Mouse (Mus musculus) adrenal gland (tissue): ENCODE measurements around the gene Gm21985.
"Not testable (repeated sequence)": the region's sequence is repeated elsewhere in the genome, so short reads cannot be mapped to it uniquely, and the experiment has no call there.

Source experiments
- intact Hi-C: fragments of 180-260 bp; cut with DNase I; formaldehyde crosslinking; loops from one replicate; pipeline ENCODE4 v1.15.1; 2025

Gene Gm21985

DNA sequence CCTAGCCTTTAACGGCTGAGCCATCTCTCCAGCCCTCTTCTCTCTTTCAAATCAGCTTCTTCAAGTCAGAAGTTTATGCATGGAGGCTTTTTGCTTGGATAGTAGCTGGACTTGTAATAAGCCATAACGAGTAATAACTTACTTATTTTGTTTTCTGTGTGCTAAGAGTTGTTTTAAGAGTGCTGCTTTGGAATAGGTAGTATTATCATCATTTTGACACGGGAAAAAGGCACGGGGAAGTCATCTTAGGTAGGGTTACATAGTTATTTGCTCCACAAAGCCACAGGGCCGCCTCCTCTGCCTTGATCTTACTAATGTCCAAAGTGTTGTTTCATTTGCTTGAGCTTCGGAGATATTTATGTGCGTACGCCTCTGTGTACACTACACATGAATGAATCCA is 114.0 kb downstream of the Gm21985 start:
- intact Hi-C loops: no loop called here

GRCm38 (mm10) chr2:112381219-112381618 is 115.1 kb downstream of the Gm21985 start:
- intact Hi-C loops: no loop called here

DNA sequence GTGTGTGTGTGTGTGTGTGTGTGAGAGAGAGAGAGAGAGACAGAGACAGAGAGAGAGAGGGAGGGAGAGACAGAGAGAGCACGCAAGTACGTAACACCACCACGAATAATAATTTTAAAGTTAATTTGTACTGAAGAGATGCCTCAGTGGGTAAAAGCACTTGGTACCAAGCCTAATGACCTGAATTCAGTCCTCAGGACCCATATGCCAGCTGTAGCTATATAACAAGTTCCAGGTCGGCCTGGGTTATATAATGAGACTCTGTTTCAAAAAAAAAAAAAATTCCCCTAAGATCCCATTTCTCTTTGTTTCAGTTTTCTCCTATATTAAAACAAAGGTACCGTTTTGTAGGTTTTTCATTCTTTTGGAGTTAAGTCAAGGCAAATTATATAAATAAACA is 124.7 kb downstream of the Gm21985 start:
- intact Hi-C loops: no loop called here

- intact Hi-C loops: no loop called here
Measured at GRCm38 (mm10) chr2:112391346-112392000, 125.4 kb downstream of the Gm21985 start.

DNA sequence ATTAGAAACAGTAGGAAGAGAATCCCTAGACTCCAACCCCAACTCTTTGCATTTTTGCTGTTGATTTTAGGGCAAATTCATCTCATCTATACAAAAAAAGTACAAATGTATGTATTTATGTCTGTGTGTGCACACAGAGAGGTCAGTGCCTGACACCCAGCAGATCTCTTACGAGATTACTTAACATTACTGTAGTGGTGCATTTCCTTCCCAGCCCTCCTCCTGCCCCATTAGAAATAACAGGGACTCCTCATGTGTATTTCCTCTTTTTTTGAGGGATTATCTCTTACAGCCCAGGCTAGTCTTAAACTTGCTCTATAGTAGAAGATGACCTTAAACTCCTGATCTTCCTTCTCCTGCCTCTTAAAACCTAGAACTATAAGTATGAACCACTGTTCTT is 126.6 kb downstream of the Gm21985 start:
- intact Hi-C loops: no loop called here

DNA sequence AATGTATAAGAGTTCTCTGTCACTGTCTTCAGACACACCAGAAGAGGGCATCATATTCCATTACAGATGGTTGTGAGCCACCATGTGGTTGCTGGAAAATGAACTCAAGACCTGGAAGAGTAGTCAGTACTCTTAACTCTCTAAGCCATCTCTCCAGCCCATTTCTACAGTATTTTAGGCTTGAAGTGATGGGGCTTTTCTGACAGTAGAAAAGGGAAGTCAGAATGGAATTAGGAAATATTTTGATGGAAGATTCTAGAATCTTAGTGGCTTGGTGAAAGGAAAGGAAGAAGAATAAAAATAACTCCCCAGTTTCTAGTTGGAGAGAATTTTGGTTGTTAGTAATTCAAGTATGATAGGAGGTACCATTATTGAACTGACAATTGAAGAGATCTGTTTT is 127.8 kb downstream of the Gm21985 start:
- intact Hi-C loops: no loop called here

DNA sequence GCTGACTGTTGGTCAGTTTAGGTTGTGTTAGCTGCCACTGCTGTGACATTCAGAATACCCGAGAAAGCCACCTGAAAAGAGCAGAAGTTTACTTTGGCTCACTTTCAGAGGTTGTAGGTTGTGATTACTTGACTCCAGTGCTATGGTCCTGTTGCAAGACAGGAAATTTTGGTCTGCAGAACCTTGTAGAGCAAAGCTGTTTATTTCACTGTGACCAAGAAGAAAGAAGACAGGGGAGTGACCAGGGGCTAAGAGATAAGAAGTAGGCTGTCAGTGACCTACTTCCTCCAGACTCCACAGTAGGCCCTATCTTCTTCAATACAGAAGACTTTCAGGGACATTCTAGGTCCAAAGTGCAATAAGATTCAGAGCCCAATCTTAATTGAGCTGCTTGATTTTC is 130.5 kb downstream of the Gm21985 start:
- intact Hi-C loops: no loop called here

DNA sequence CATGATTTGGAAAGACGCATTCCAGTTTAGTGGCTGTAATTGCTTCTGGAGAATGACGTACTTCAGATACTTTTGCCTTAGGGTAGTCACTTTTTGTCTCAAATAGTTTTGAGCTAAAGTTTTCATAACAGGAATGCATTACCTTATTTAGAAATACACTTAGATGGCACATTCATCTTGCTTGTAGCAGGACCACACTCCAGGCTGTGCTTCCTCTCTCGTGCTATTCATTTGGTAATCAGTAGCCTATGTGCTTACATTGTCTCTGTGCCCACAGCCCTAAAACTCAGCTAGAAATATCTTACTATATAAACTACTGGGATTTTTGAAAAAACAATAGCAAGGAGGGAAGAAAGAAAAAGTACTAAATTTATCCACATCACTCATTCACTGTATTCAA is 140.9 kb downstream of the Gm21985 start:
- intact Hi-C loops: no loop called here

DNA sequence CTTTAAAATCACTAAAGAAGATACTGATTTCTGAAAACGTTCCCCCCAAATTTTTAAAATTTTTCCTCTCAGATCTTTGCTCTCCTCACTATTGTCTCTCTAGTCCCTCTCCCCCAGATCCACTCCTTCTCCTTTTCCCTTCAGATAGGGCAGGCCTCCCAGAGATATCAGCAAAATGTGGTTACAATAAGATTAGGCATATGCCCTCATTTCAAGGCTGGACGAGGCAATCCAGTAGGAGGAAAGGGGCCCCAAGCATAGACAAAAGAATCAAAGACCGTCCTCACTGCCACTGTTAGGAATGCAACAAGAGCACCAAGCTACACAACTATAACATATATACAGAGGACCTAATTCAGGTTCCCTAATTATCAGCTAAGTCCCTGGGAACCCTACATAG is 159.2 kb downstream of the Gm21985 start:
- intact Hi-C loops: no loop called here

- intact Hi-C loops: not testable (repeated sequence)
Measured at GRCm38 (mm10) chr2:112428534-112428933, 162.4 kb downstream of the Gm21985 start.

DNA sequence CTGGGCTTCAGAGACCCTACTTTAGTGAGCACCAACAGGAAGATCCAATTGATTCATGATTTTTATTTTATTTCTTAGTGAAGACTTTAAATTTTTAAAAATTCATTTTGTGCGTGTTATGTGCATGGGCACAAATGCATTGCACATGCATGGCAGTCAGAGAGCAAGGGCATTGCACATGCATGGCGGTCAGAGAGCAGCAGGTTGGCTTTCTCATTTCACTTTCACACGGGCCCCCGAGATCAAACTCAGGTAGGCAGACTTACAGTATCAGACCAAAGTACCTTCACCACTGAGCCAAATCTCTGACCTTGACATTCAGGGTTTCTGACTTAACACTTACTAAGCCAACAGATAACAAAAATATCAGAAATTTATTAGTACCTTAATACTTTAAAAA is 163.6 kb downstream of the Gm21985 start:
- intact Hi-C loops: no loop called here

DNA sequence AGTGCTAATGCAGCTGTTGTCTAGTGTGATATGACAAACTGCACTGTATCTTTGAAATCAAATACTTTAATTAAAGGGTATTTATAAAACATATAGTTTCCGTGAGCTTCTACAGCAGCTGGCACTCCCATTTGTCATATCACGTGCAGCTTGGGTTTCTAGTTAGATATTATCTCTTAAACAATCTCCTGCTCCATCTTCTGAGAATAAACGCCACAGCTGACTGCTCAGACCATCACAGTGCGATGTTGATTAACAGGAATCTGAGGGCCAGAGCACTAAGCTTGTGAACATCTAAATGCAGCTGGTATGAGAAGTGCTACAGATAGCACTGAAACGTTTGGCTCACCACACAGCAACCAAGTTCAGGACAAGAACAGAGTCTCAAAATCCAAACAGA is 164.3 kb downstream of the Gm21985 start:
- intact Hi-C loops: no loop called here

DNA sequence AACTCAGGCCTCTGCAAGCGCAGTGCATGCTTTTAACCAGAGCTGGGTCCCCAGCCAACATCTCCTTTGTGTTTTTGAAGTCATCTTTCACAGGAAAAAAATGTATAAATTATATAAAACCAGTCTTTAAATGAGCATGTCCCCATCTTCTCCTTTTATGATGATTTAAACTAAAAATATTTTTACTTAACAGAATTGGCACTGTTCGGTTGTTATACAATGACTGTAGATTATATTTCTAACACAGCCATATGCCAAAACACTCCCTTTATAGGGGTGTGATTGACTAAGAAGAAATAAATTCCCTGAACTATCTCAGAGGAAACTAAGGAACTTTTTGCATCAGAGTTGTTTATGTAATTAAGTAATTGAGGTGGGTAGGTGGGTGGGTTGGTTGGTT is 166.4 kb downstream of the Gm21985 start:
- intact Hi-C loops: no loop called here

DNA sequence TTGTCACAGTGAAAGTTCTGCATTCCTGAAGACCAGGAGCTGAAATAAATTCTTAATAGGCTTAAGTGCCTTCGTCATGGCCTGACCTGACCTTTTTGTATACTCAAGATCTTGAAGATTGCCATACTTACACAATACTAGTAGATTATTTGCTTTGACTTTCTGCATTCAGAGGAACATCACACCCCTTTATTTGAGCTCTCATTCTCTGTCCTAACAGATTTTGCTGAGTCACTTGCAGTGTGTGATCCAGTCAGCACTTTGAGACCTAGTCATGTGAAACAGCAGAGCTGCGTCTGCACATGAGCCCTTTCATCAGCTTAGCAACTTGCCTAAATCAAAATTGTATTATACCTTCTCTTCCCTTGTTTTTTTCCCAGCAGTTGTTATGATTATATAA is 167.2 kb downstream of the Gm21985 start:
- intact Hi-C loops: no loop called here

GRCm38 (mm10) chr2:112436292-112436691 is 170.2 kb downstream of the Gm21985 start:
- intact Hi-C loops: no loop called here

DNA sequence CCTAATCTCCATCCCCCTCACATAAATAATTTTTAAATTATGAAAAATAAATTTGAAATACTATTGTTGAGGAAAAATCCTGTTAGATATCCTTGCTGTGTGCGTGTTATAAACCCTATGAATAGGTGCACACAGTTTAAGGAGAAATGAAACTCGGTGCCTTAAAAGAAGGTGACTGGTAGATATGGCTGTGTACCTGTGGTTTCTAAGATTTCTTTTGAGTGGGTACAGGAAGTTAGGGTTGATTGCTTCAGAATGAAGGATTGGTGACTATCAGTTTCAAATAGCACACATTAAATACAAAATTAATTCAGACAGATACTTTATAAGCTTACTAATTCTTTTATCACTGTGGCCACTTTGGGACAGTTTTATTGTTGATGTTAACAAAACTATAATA is 171.5 kb downstream of the Gm21985 start:
- intact Hi-C loops: no loop called here

GRCm38 (mm10) chr2:112443491-112443890 is 177.4 kb downstream of the Gm21985 start:
- intact Hi-C loops: no loop called here

DNA sequence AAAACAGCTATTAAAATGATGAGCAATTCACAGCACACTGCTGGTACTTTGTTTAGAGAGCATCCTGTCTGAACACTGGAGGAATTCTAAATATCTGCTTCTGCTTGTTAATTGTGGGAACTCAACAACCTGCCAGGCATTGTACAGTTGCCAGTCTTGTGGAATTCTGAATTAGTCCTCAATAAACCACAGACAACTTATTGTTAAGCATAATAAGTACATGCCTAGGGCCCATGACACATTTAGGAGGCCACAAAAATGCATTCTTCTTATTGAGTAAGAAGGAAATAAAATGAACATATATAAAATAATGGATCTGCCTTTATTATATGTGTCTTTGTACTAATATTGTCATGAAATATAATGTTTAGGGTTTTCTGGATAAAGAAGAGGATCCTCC is 179.4 kb downstream of the Gm21985 start:
- intact Hi-C loops: no loop called here

- intact Hi-C loops: not testable (repeated sequence)
Measured at GRCm38 (mm10) chr2:112448046-112448445, 181.9 kb downstream of the Gm21985 start.

GRCm38 (mm10) chr2:112448510-112449059 is 182.5 kb downstream of the Gm21985 start:
- intact Hi-C loops: no loop called here

DNA sequence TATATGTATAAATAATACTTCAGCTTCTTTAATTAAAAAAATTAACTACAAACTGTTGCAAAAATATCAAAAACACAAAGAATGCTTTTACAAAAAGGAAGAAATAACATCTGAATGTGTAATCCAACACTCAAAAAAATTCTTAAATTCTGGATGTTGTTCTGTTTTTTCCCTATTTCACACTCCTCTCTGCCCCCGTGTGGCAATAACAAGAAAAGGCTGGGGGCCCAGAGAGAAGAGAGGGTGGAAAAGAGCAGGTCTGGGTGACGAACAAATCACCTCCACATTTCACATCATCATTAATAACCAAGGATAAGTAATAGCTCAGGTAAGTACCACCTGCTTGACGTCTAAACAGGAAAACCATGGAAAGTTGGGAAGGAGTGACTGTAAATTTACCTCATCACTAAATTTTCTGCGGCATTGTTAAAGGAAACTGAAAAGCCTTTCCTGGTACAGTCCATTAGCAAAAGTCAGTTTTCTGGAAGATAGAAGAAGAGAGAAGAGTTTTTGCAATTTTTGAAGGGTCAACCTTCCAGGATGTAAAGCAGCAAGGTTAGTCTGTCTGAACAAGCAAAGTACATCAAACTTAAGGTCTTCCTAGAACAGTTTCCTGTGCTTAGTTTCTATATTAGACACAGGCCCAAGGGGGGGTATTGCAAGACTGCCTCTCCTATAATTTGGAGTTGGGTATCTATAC is 183.6 kb downstream of the Gm21985 start:
- intact Hi-C loops: loop anchor here (5.0 to 10.0 kb wide), 2 partner anchors 43 to 185 kb away; partner anchors contain the start of genes Aven, Gm21985, Nop10 and Slc12a6

DNA sequence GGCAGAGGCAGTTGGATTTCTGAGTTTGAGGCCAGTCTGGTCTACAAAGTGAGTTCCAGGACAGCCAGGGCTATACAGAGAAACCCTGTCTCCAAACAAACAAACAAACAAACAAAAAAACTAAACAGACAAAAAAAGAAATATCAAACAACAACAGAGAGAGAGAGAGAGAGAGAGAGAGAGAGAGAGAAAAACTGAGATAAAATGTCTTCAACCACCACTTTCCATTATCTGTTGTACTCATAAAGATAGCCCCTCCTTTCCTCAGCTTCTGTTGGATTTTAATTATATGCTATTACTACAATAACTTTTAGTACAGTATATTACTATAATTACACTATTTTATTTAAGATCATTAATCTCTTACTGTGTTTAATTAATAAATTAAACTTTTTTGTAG is 186.4 kb downstream of the Gm21985 start:
- intact Hi-C loops: loop anchor here (5.0 to 10.0 kb wide), 2 partner anchors 40 to 188 kb away; partner anchors contain the start of genes Aven, Gm21985, Nop10 and Slc12a6
